Mouse (Mus musculus): ENCODE measurements around the gene Grm6.
A peak's percentile ranks its signal among the peaks of the same experiment; 100 is the strongest.

DNA sequence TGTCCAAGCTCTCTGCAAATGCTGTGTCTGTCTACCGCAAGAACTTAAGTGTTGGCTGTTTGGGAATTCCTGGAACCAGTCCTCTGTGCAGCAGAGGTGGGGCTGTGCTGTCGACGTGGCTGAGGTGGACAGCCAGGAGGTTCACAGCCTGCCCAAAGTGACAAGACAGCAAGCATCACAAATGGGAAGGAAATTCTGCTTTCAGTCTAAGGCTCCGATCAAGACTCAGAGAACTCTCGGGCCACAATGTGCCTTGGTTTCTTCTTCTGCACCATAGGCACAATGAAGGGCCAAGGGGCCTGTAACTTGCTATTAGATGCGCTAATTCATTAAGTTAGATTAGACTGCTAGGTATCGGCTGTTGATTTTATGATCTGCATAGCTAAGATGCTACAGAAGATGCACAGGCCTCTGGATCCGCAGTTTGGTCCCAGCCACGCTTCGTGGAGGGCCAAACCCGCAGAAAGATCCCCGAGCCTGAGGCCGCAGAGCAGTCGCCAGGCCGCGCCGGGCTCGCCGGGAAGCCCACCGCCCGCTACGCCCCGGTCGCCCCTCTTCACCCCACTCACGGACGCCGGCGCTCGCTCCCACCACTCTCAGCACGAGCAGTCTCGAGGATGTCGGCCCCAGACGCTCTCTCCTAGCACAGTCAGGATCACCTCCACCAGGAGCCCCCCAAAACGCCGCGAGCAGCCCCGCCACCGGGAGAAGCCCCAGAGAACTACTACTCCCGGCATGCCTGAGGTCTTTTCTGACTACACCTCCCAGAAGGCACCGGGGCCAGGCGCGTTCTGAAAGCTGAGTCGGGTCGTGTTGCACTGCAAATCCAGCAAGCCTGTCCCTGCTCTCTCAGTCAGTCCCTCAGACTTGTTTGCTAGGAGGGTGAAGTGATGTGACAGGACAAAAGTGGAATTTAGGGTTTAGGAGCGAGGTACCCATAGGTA is 23.2 kb upstream of the Grm6 start, which contains the start of gene Zfp354c:
- no peak for TF ChIP-seq CTCF (IDR thresholded peaks at IDR 0.05)
- peak; percentile 83 for TF ChIP-seq POLR2A (IDR thresholded peaks at IDR 0.05; ENCODE audit: insufficient read depth, low read depth, low read length)
- TF ChIP-seq EP300 (IDR thresholded peaks at IDR 0.05; ENCODE audit: insufficient read depth, low read depth, low read length): 0 out of 2 replicates have a peak, but pooled peaks have one; percentile 18
